Mouse (Mus musculus) yolk sac, embryonic 10.5 days (tissue): ENCODE results near the gene Nxnl1.
"Not testable (repeated sequence)": the region's sequence is repeated elsewhere in the genome, so short reads cannot be mapped to it uniquely, and the experiment has no call there.

ENCODE experiments used
- DNase-seq: peaks from one replicate; pipeline ENCODE4 v3.0.0-alpha.2; 2017; ENCODE audit warnings: low spot score

Nxnl1 gene

DNA sequence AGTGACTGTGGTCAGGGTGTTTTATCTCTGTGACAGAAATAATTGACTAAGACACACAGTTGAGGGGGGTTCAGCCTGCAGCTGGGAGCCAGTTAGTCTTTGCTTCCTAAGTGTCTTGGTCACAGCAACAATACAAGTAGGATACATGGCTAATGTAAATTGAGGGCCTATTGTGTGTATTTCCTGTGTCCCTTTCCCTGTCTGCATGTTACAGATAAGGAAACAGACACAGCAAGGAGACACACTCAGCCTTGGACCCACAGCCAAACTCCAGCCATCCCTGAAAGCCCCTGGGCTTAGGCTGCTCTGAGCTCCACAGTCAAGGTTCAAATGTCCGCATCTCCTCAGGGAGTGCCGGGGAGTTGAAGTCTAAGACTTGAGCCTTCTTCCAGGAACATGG, 11.8 kb downstream of the Nxnl1 start:
- DNase-seq, result no peak

DNA sequence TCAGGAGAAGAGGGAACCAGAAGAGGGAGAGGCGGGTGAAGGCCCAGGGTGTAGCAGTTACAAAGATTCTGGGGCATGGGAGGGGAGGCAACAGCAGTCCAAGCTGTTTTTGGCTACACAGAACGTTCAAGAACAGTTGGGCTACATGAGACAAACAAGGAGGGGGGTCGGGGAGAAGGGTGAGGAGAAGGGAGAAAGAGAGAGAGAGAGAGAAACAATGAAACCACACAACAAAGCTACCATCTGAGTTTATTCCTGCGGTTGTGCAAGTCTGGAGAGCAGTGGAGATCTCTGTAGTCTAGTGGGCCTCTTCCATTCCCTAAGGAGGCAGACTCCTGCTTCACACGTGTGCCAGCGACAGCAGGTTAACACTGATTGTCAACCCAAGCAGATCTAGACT, 12.4 kb downstream of the Nxnl1 start:
- DNase-seq, result no peak

- no peak for DNase-seq
These were observed 13.6 kb downstream of the Nxnl1 start for GRCm38 (mm10) chr8:71552770-71553169.

GRCm38 (mm10) chr8:71550754-71551153, 15.6 kb downstream of the Nxnl1 start:
- no peak for DNase-seq

DNA sequence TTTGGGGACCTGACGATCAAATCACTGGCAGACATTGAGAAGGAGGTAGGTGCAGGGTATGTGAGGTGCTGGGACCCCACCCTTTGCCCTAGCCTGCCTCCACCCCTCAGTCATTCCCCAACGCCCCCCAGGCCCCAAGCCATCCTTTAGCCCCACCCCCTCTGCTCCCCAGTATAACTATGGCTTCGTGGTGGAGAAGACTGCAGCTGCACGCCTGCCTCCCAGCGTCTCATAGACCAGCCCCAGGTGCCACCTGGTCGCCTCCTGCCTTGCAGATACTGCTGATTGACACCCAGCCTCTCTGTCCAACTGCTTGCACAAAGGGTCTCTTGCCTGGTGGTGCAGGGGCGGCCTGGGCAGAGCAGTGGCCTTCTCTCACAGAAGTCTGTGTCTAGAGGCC, 18.8 kb downstream of the Nxnl1 start:
- no peak for DNase-seq

GRCm38 (mm10) chr8:71545053-71545452, 21.3 kb downstream of the Nxnl1 start:
- no peak for DNase-seq

DNA sequence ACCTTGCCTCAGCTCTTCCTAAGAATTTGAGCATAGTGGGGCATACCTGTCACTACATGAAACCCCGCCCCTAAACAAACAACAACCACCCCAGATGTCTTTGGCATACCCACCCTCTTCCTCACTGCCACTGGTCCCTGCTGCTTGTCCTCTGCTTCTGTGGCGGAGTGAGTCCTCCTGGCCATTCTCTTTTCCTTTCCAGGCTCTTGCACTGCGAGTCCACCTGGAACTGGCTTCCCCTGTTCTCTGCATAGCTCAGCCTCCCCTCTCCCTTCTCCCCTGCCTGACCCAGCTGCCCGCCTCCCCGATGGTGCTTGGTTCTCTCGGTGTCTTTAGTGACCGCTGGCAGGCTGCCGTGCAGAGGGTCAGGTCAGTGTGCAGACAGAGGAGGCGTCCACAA, 22.6 kb downstream of the Nxnl1 start:
- DNase-seq, result no peak

- peak; percentile 98 for DNase-seq
These were observed 23.6 kb downstream of the Nxnl1 start, which contains the start of gene Mvb12a for GRCm38 (mm10) chr8:71542632-71543343. Mvb12a (plus strand) TSS chr8:71542922.

DNA sequence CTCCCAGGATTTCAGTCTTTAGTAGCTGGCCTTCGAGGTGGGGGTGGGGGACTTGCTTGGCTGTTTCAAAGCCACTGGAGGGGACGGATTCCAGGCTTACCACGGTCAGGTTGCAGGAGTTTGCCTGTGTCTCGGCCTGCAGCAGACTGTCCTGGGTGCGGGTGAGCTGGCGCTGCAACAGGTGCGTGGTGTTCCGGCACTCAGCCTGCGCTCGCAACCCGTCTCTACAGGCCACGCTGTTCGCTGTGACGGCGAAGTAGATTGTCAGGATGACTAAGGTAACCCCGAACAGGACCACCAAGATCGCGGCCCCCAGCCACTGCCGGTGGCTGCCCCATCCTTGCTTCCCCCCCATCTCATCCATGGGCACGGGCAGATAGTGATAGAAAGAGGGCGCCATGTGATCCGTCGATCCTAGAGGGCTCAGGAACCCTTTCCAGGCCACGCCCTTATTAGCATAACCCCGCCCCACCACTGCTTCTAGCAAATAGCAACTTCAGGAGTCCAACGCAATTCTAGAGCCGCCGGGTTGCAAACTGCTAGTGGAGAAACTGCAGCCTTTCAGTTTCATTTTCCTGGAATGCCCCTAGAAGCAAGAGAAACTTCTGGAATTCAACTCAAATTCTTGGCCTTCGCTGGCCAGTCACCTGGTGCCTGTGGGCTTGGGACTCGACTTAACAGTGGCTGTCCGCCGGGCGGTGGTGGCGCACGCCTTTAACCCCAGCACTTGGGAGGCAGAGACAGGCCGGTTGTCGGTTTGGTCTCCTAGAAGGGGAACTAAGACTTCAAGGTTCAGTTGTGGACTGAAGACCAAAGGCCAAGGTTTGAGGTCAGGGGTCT, 29.2 kb downstream of the Nxnl1 start, which contains the start of gene Bst2:
Bst2 (minus strand) TSS at position 429 of the 840 bp plus-strand sequence.
- DNase-seq, result peak; percentile 94

DNA sequence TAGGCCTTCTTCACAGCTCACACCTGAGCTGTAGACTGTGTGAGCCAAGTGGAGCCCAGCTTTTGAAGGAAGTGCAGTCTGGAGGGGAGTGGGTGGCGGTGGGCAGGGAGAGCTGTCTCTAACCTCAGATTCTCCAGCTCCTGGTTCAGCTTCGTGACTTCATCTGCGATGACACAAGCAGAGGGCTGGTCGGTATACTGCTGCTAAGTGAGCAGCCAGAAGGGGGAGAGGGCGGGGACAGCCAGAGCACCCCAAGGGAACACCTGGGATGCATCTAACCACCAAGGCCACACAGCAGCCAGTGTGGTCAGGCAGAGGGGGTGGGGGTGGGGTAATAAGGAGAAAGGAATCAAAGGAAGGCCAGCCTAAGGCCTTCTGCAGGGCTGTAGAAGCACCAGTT, 30.7 kb downstream of the Nxnl1 start:
- DNase-seq, result no peak

DNA sequence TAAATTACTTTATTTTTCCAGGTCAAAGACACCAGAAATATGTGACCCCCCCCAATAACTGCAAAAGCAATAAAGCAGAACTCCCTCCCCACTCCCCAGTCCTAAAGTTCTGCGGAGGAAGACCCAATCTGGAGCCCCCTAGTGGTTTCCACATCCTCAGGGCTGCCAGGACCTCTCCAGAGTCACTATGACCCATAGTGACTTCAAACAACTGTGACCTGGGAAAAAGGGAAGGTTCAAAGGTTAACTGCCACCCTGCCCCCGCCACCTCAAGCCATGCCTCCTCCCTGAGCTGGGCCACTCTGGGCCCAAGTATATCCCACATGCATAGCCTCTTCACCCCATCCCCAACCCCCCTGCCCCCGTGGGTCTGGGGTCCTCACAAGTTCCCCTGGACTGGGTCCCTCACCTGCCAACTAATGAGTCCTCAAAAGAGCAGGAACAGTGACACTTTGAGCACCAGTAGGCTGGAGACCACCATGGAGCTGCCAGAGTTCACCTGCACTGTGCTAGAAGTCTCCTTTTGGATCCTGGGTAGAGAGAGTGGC, 32.1 kb downstream of the Nxnl1 start:
- DNase-seq, result peak; percentile 53

GRCm38 (mm10) chr8:71530735-71531467, 35.5 kb downstream of the Nxnl1 start:
- DNase-seq, result not testable (repeated sequence)

DNA sequence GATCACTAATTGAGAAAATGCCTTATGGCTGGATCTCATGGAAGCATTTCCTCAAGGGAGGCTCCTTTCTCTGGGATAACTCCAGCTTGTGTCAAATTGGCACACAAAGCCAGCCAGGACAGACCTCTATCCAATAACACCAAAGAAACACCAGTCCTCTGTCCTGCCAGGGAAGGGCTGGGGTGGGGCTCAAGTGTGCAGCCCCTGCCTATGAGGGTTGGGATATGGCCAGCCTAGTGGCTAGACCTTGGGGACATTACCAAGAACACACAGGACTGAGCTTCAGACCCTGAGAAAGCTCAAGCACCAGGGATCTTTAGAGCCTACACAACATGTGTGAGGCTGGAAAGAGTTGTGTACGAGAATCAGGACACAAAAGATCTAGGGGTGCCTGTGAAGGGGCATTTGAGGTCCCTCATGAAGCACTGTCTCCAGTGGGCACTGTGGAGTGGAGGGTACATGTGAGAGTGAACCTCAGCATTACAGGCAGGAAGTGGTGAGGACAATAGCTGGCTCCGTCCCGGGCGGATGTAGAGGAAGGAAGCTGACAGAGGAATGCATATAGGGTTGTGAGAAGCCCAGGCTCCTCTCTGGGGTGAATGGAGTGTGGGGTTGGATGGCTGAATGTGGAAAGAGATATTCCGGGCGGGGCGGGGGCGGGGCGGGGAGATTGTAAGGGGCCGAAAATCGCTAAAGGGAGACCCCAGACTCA, 37.9 kb downstream of the Nxnl1 start:
- no peak for DNase-seq

DNA sequence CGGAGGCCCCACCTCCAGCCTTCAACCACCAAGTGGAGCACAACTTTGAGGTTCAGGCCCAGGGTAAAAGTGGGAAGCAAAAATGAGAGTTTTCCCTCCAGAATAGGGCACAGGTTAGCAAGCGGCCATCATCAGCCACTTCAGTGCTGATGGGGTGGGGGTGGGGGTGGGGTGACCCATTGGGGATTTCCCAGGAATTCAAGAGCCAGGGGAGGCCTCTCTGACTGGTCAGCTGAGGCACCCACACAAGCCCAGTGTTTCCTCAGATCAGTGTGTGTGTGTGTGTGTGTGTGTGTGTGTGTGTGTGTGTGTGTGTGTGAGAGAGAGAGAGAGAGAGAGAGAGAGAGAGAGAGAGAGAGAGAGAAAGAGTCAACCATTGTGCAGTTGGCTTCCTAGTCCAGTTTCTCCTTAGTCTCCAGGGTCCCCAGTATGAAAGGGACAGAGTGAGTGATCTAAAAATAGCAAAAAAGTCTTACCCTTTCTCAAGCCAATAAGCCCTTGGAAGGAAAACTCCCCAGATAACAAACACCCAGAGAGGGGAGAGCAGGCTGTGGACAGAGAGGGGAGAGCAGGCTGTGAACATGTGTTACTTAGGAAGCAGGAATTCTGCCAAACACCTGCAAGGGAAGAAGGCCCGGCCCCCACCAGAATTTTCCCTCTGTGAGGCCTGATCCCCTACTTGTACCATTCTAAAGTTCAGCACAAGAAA, 39.1 kb downstream of the Nxnl1 start:
- no peak for DNase-seq

DNA sequence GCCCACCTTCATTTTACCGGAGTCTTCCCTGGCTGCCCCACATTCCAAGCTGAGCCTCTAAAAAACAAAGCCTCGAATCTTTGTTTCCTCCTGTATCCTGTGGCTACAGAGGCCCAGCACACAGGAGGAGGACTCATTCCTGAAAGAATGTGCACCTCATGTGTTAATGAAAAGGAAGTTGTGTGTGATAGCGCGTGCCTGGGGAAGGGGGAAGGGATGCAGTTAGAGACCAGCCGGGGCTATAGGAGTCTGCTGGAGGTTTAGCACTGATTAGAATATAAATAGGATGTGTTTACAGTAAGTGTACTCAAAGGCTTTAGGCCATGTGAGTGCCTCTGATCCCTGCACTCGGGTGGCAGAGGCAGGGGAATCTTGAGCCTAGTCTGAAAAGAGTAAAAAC, 40.1 kb downstream of the Nxnl1 start:
- no peak for DNase-seq

DNA sequence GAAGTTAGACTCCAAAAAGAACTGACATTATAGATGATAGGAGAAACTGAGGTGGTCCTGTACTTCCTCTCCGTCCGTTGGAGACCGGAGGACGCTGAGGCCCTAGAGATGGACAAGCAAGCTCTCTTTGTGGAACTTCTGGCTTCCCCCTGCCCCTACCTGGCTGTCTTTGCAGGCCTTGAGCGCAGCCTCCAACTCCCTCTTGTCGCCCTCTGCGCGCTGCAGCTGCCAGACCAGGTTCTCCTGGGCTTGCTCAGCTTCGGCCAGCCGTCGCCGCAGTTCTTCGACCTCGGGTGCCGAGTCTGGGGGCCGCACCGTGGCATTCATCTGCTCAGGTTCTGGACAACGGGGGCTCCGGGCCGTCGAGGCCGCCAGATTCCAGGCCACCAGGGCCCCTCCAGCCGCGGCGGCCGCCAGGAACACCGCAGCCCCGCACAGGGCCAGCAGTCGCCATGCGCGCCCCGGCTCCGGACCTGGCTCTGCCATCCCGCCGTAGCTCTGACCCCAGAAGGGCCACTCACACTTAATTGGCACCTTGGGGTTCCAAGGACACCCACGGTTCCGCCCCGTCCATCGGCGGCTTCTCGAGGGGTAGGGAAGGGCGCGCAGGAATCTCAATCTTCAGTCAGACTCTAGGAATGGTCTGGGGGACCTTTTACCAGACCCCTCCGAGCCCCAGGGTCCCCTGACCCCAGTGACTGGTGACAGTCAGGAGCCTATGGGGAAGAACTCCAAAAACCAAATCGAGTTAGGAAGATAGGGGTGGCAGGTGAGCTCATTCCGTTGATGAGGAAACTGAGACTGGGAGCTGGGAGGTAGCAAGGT, 41.0 kb downstream of the Nxnl1 start, which contains the start of gene Ccdc194:
Ccdc194 (minus strand) TSS at position 486 of the 825 bp plus-strand sequence.
- DNase-seq, result no peak

DNA sequence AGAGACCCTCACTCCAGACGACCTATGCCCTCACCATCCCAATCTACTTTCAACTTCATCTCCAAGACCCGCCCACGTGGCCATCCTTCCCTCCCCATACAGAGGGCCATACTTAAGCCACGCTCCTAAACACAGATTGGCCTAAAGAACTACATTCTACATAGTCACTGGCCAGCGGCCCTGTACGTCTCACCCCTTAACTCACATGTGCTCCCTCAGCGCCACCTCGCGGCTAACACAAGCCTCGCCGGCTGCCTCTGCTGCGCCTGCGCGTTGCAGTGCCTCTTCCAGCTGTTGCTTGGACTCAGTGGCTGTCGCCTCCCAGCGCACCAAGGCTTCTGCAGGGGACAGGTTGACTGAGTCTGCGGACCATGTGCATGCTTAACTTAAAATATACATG, 44.8 kb downstream of the Nxnl1 start:
- peak; percentile 88 for DNase-seq

DNA sequence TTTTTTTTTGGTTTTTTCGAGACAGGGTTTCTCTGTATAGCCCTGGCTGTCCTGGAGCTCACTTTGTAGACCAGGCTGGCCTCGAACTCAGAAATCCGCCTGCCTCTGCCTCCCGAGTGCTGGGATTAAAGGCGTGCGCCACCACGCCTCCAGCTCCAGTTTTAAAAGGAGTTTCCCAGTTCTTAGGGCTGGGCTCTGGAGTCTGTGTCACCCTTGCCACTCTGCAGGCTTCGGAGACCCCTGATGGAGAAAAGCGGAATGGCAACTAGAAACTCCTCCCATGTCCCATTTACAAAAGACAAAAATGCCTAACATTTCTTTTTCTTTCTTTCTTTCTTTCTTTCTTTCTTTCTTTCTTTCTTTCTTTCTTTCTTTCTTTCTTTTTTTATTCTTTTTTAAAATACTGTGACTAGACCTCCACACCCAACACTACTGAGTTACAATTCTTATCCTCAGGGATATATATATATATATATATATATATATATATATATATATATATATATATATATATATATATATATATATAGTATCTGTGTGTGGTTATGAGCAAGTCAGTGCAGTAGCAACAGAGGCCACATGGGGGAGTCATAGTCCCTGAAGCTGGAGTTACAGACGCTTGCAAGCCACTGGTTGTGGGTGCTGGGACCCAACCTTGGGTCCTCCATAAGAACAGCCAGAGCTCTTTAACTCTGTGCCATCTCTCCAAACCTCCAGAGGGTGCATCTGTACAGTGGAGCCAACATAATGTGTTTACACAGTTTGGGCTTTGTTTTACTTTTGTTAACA, 47.2 kb downstream of the Nxnl1 start:
- not testable (repeated sequence) for DNase-seq

DNA sequence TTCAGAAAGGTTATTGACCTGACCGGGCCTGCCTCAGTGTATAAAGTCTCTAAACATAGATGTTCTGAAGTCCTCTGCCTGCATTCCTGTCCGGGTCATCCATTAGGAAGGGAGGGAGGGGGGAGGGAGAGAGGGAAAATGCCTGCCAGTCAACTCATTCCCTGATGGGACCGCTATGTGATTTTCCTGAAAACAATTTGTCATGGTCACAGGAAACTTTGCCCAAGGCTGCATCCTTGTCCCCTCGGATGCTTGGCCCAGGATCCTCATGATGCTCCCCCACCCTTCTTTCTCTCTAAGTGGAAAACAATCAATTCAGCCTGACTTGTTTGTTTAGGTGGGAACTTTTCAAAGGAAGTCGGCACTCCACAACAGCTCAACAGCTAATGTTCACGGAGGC, 49.6 kb downstream of the Nxnl1 start:
- DNase-seq, result peak; percentile 54
